Mouse (Mus musculus) testis, adult 2 months (tissue): Measurements from ENCODE around the gene F830045P16Rik.

Source experiments
- CTCF ChIP-seq: fragments of 200-500 bp; IDR thresholded peaks from 2 replicates; pipeline ENCODE4 v1.5.1; 2012; ENCODE audit warnings: low read depth, mild to moderate bottlenecking, inconsistent platforms, low read length, moderate library complexity; ENCODE audit not compliant: control insufficient read depth, insufficient read depth, insufficient replicate concordance
- POLR2A ChIP-seq: fragments of 200-500 bp; IDR thresholded peaks from 2 replicates; pipeline ENCODE4 v1.6.1; 2012; ENCODE audit warnings: low read depth, mild to moderate bottlenecking, inconsistent platforms, low read length, moderate library complexity; ENCODE audit not compliant: control insufficient read depth

GRCm38 (mm10) chr2:129569556-129569955 lies 33.2 kb upstream of the F830045P16Rik start:
- TF ChIP-seq POLR2A: no peak
- no peak for TF ChIP-seq CTCF
